Mouse (Mus musculus): ENCODE results near the gene Dop1a. TPM values are rescaled to one million over a fixed set of nuclear protein-coding genes. Genes with fewer than 3 reads are reported as not detected.

Dop1a gene
- 28.7 and 30.5 TPM in 2 replicates for polyA plus RNA-seq (2015; fragmentation: Nextera tagmentation; extraction: Ambion mirVana)

- Histone ChIP-seq H3K9me3 (ENCODE audit: control insufficient read depth, low read length) (no peaks in the 10 kb centered on the region), H3K4me3 (ENCODE audit: low read length) (peak within 1 kb of the TSS; percentile 96), H3K27ac (ENCODE audit: low read depth, low read length) (peak within 1 kb of the TSS; percentile 87), H3K4me1 (ENCODE audit: control insufficient read depth, insufficient read depth, low read depth, low read length) (peaks cover 14% of the 10 kb centered on the region), H3K4me2 (ENCODE audit: low read length) (peak within 1 kb of the TSS; percentile 66), H3K27me3 (replicated peaks; ENCODE audit: control insufficient read depth, insufficient read depth, low read length) (no peaks in the 10 kb centered on the region), H3K9ac (ENCODE audit: low read depth, low read length) (peak within 1 kb of the TSS; percentile 98), H3K36me3 (ENCODE audit: control insufficient read depth, insufficient read depth, low read length) (no peaks in the 10 kb centered on the region)
- under 1% methylated on average over 81 of the region's 93 CpGs for WGBS
- ATAC-seq, result peak; percentile 94
Observed at GRCm38 (mm10) chr9:86466990-86467870, at the start of gene Dop1a. TSS of gene Dop1a (plus strand) at chr9:86467154.

- Histone ChIP-seq H3K4me3 (ENCODE audit: low read length) (no peak overlapping the region), H3K4me1 (ENCODE audit: control insufficient read depth, insufficient read depth, low read depth, low read length) (no peaks in the 10 kb centered on the region), H3K9ac (ENCODE audit: low read depth, low read length) (no peak overlapping the region), H3K9me3 (ENCODE audit: control insufficient read depth, low read length) (no peaks in the 10 kb centered on the region), H3K27me3 (replicated peaks; ENCODE audit: control insufficient read depth, insufficient read depth, low read length) (no peaks in the 10 kb centered on the region), H3K4me2 (ENCODE audit: low read length) (no peak overlapping the region), H3K27ac (ENCODE audit: low read depth, low read length) (no peak overlapping the region), H3K36me3 (ENCODE audit: control insufficient read depth, insufficient read depth, low read length) (no peaks in the 10 kb centered on the region)
- no peak for ATAC-seq
- WGBS, result 94% methylated on average over 1 of the region's 1 CpGs
Observed at GRCm38 (mm10) chr9:86417971-86418370, 49.0 kb upstream of the Dop1a start.

GRCm38 (mm10) chr9:86419366-86419765 lies 47.6 kb upstream of the Dop1a start:
- Histone ChIP-seq H3K9ac (ENCODE audit: low read depth, low read length) (no peak overlapping the region), H3K36me3 (ENCODE audit: control insufficient read depth, insufficient read depth, low read length) (no peaks in the 10 kb centered on the region), H3K9me3 (ENCODE audit: control insufficient read depth, low read length) (no peaks in the 10 kb centered on the region), H3K4me3 (ENCODE audit: low read length) (no peak overlapping the region), H3K4me2 (ENCODE audit: low read length) (no peak overlapping the region), H3K4me1 (ENCODE audit: control insufficient read depth, insufficient read depth, low read depth, low read length) (no peaks in the 10 kb centered on the region), H3K27me3 (replicated peaks; ENCODE audit: control insufficient read depth, insufficient read depth, low read length) (no peaks in the 10 kb centered on the region), H3K27ac (ENCODE audit: low read depth, low read length) (no peak overlapping the region)
- 88% methylated on average over 6 of the region's 6 CpGs for WGBS
- ATAC-seq, result no peak

GRCm38 (mm10) chr9:86423331-86423730 lies 43.6 kb upstream of the Dop1a start:
- Histone ChIP-seq H3K4me3 (ENCODE audit: low read length) (no peak overlapping the region), H3K27ac (ENCODE audit: low read depth, low read length) (no peak overlapping the region), H3K9ac (ENCODE audit: low read depth, low read length) (no peak overlapping the region), H3K27me3 (replicated peaks; ENCODE audit: control insufficient read depth, insufficient read depth, low read length) (no peaks in the 10 kb centered on the region), H3K4me2 (ENCODE audit: low read length) (no peak overlapping the region), H3K36me3 (ENCODE audit: control insufficient read depth, insufficient read depth, low read length) (no peaks in the 10 kb centered on the region), H3K4me1 (ENCODE audit: control insufficient read depth, insufficient read depth, low read depth, low read length) (no peaks in the 10 kb centered on the region), H3K9me3 (ENCODE audit: control insufficient read depth, low read length) (no peaks in the 10 kb centered on the region)
- WGBS, result 89% methylated on average over 4 of the region's 4 CpGs
- no peak for ATAC-seq

- H3K4me1 ChIP-seq (ENCODE audit: control insufficient read depth, insufficient read depth, low read depth, low read length), result no peaks in the 10 kb centered on the region
- no peak for ATAC-seq
- H3K27me3 ChIP-seq (replicated peaks; ENCODE audit: control insufficient read depth, insufficient read depth, low read length), result no peaks in the 10 kb centered on the region
- H3K9me3 ChIP-seq (ENCODE audit: control insufficient read depth, low read length), result no peaks in the 10 kb centered on the region
- no peaks in the 10 kb centered on the region for H3K36me3 ChIP-seq (ENCODE audit: control insufficient read depth, insufficient read depth, low read length)
- H3K27ac ChIP-seq (ENCODE audit: low read depth, low read length), result no peak overlapping the region
- H3K4me2 ChIP-seq (ENCODE audit: low read length), result no peak overlapping the region
- no peak overlapping the region for H3K4me3 ChIP-seq (ENCODE audit: low read length)
- H3K9ac ChIP-seq (ENCODE audit: low read depth, low read length), result no peak overlapping the region
- 92% methylated on average over 3 of the region's 3 CpGs for WGBS
Observed at GRCm38 (mm10) chr9:86435510-86435909, 31.4 kb upstream of the Dop1a start.

- H3K4me3 ChIP-seq (ENCODE audit: low read length), result no peak overlapping the region
- no peaks in the 10 kb centered on the region for H3K9me3 ChIP-seq (ENCODE audit: control insufficient read depth, low read length)
- H3K27ac ChIP-seq (ENCODE audit: low read depth, low read length), result no peak overlapping the region
- no peak overlapping the region for H3K4me2 ChIP-seq (ENCODE audit: low read length)
- H3K36me3 ChIP-seq (ENCODE audit: control insufficient read depth, insufficient read depth, low read length), result no peaks in the 10 kb centered on the region
- H3K4me1 ChIP-seq (ENCODE audit: control insufficient read depth, insufficient read depth, low read depth, low read length), result no peaks in the 10 kb centered on the region
- H3K9ac ChIP-seq (ENCODE audit: low read depth, low read length), result no peak overlapping the region
- no peak for ATAC-seq
- H3K27me3 ChIP-seq (replicated peaks; ENCODE audit: control insufficient read depth, insufficient read depth, low read length), result no peaks in the 10 kb centered on the region
- WGBS, result 93% methylated on average over 8 of the region's 8 CpGs
Observed at GRCm38 (mm10) chr9:86436608-86437007, 30.3 kb upstream of the Dop1a start.

GRCm38 (mm10) chr9:86438337-86439009 lies 28.5 kb upstream of the Dop1a start:
- H3K27me3 ChIP-seq (replicated peaks; ENCODE audit: control insufficient read depth, insufficient read depth, low read length), result no peaks in the 10 kb centered on the region
- no peak overlapping the region for H3K4me3 ChIP-seq (ENCODE audit: low read length)
- 43% methylated on average over 11 of the region's 11 CpGs for WGBS
- no peak overlapping the region for H3K27ac ChIP-seq (ENCODE audit: low read depth, low read length)
- no peak overlapping the region for H3K9ac ChIP-seq (ENCODE audit: low read depth, low read length)
- peak; percentile 64 for ATAC-seq
- no peaks in the 10 kb centered on the region for H3K36me3 ChIP-seq (ENCODE audit: control insufficient read depth, insufficient read depth, low read length)
- no peaks in the 10 kb centered on the region for H3K9me3 ChIP-seq (ENCODE audit: control insufficient read depth, low read length)
- no peaks in the 10 kb centered on the region for H3K4me1 ChIP-seq (ENCODE audit: control insufficient read depth, insufficient read depth, low read depth, low read length)
- H3K4me2 ChIP-seq (ENCODE audit: low read length), result no peak overlapping the region

- no peak overlapping the region for H3K9ac ChIP-seq (ENCODE audit: low read depth, low read length)
- no peaks in the 10 kb centered on the region for H3K27me3 ChIP-seq (replicated peaks; ENCODE audit: control insufficient read depth, insufficient read depth, low read length)
- no peaks in the 10 kb centered on the region for H3K9me3 ChIP-seq (ENCODE audit: control insufficient read depth, low read length)
- H3K36me3 ChIP-seq (ENCODE audit: control insufficient read depth, insufficient read depth, low read length), result no peaks in the 10 kb centered on the region
- no peaks in the 10 kb centered on the region; the same call in 1 of the 2 replicates for H3K4me1 ChIP-seq (ENCODE audit: control insufficient read depth, insufficient read depth, low read depth, low read length)
- H3K27ac ChIP-seq (ENCODE audit: low read depth, low read length), result no peak overlapping the region
- H3K4me3 ChIP-seq (ENCODE audit: low read length), result no peak overlapping the region
- H3K4me2 ChIP-seq (ENCODE audit: low read length), result no peak overlapping the region
- ATAC-seq, result 0 out of 2 replicates have a peak, but pooled peaks have one; percentile 28
- 68% methylated on average over 4 of the region's 4 CpGs for WGBS
Observed at GRCm38 (mm10) chr9:86442248-86442647, 24.7 kb upstream of the Dop1a start.

- 77% methylated on average over 7 of the region's 7 CpGs for WGBS
- no peaks in the 10 kb centered on the region for H3K27me3 ChIP-seq (replicated peaks; ENCODE audit: control insufficient read depth, insufficient read depth, low read length)
- no peaks in the 10 kb centered on the region for H3K36me3 ChIP-seq (ENCODE audit: control insufficient read depth, insufficient read depth, low read length)
- no peak overlapping the region for H3K9ac ChIP-seq (ENCODE audit: low read depth, low read length)
- no peak overlapping the region for H3K4me3 ChIP-seq (ENCODE audit: low read length)
- no peak overlapping the region for H3K4me2 ChIP-seq (ENCODE audit: low read length)
- no peak for ATAC-seq
- no peaks in the 10 kb centered on the region for H3K9me3 ChIP-seq (ENCODE audit: control insufficient read depth, low read length)
- peaks cover 9% of the 10 kb centered on the region for H3K4me1 ChIP-seq (ENCODE audit: control insufficient read depth, insufficient read depth, low read depth, low read length)
- no peak overlapping the region for H3K27ac ChIP-seq (ENCODE audit: low read depth, low read length)
Observed at GRCm38 (mm10) chr9:86446847-86447246, 20.1 kb upstream of the Dop1a start.
